Mouse (Mus musculus): ENCODE measurements around the gene Nfkb1.
A peak's percentile ranks its signal among the peaks of the same experiment; 100 is the strongest.

Gene Nfkb1

GRCm38 (mm10) chr3:135699523-135700264 is 8.3 kb upstream of the Nfkb1 start:
- peak; percentile 28 for DNase-seq

DNA sequence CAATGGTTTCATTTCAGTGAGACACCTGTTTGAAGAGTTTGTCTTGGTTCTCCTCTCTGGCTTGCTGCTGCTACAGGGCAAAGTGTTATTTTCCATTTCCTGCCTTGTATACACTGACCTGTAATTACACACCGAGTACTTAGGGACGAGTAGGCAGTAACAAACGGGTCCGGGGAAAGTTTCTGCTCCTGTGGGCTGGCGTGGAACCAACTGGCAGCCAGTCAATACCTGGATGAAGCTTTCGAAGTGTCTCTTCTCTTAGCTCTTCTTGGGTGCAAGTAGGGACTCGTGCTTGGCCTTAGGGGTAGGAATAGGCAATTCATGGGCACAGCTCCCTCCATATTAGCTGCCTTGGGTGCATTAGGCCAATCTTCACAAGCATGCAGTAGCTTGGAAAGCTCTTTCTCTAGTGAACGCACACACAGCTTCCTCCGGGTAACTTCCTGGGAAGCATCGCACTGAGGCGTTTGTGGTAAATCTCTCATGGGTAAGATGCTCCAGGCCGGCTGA is 7.2 kb upstream of the Nfkb1 start:
- DNase-seq = peak; percentile 59

- no peak for DNase-seq
Observed at GRCm38 (mm10) chr3:135696262-135696661, 4.9 kb upstream of the Nfkb1 start.

DNA sequence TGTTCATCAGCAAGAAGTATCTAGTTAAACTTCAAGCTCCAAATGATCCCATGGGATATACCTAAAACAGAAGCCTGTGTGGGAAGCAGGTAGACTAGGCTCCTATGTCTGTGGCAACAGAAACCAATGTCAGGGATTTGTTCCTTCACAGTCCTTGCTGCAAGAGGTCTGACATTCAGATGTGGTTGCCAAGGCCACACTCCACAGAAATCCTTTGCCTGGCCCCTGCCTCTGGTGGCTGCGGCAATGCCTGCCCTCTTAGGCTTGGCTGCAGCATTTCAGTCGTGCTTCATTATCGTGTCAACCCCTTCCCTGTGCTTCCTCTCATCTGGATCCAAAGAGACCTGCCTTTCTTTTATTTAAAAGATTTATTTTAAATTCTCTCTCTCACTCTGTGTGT is 1.7 kb upstream of the Nfkb1 start:
- no peak for DNase-seq

DNA sequence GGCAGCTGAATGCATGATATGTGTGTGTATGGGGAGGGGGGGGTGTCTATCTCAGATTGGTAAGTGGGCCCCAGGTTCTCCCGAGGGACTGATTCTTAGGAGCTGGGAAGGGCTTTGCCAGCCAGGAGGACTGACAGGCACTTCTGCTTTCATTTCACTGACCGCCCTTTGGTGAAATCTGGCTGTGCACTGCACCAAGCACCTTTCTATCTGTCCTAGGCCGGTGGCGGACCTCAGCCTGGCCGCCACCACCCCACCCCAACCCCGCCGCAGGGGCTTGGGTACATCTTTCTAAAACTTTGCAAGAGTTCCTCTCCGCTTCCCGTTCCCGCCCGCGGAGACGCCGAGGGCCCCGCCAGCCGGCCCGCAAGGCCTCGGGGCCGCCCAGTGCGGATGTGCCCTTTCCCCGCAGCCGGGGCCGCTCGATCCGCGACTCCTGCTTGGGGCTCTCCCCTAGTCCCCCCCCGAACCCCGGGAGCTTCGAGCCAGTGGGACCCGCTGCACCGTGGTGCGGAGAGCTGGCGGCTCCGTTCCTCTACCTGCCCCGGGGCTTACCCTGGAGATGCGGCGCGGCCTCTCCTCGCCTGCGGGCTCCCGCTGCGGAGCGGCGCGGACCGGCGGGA is 668 bp downstream of the Nfkb1 start:
- DNase-seq = peak; percentile 69

DNA sequence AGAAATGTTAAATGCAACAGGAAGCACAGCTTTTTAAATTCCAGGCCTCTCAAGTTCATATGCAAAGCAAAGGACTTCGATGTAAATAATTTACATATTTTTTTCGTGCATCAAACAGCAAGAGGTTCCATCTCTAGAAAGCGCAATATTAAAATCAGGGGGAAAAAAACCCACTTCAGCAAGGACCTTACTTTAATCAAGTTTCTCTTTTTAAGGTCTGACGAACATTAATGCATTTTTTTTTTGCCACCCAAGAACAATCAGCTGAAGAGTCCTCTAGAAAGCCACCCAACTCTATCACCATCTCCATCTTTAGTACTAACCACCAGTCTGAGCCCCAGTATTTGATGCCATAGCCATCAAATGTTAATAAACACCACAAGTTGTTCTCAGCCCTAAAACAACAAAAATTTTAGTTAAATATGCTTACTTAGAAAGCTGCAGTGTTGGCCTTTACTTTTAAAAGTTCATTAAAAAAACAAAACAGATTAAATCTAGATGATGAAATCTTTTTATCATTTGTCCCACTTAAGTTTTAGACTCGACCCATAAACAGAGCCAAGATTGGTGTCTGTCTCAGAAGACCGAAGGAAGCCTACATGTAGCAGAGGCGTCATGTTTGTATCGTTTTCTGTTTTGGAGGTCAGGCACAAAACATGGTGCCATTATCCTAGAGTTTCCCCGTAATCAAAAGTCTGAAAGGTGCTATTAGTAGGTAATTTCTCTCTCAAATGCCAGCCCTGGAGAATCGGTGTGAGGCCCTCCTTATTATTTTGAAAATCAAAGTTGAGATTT is 1.4 kb downstream of the Nfkb1 start:
- DNase-seq = no peak

DNA sequence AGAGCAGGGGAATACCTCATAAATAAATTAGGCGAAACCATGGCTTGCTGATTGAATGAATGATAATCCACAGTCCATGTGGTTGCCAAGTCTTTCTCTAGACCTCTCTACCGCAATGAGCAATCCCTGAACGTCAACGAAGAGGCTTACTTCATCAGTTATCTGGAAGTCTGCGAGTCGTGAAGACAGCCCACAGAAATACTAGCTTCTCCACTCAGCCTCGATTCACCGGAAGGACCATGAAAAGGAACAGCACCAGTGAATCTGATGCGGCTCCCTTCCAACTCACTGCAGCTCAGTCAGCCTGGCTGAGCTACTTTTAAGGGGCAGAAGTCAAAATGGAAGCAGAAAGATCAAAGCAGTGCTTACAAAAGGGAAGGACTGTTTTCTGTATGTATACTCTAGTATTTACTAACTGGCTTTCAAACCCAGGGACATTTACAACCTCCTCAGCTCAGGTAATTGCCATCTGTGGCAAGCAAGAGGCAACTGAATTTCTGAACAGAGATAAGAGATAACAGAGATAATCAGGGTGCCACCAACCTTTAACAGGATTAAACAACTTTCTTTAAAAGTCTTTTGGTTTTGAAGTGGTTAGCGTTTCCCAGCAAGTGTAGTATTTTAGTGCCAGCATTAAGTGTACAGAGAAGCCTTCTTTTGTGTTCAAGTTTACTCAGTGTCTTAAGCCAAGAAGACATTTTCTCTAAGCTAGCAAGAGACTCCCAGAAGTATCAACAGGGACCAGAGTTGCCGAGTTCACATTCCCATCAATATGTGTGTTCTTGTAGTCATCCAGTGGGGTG is 2.2 kb downstream of the Nfkb1 start:
- no peak for DNase-seq

- DNase-seq = no peak
Observed at GRCm38 (mm10) chr3:135687965-135688364, 3.4 kb downstream of the Nfkb1 start.

DNA sequence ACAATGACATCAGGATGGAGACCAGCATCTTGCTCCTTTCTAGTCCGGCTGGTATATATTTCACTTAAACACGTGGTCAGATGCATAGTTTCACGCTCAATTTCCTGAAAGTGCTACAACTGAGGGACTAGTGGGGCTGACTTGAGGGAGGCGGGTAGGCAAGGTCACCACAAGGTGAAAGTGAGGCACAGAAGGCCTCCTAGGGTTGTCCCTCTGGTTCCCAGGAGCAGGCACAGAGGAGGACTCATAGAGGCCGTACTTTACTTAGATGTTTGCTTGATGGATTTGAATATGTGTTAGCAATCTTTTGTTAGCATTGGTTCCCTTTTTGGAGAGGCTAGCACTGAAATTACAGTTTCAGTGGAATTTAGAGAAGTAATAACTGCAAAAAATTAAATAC is 4.9 kb downstream of the Nfkb1 start:
- DNase-seq = no peak

DNA sequence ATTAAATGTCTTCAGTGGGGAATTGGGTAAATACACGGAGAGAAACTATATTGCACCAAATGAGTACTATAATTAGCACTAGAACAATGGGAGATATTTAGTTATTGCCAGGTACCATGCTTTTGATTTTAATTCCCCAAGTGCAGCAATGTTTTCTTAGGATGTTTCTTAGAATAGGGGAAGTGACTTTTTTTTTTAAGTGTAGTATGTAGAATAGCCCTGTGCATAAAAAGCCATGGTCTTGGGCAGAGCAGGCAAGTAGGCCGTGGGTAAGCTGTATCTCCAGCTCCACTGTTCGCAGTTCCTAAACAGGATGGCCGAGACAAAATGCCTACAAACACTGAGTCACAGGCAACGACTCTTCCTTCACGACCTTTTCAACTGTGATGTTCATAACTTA is 8.1 kb downstream of the Nfkb1 start:
- no peak for DNase-seq

- DNase-seq = no peak
Observed at GRCm38 (mm10) chr3:135682240-135682639, 9.1 kb downstream of the Nfkb1 start.

- no peak for DNase-seq
Observed at GRCm38 (mm10) chr3:135681272-135681783, 10.0 kb downstream of the Nfkb1 start.

GRCm38 (mm10) chr3:135680213-135680843 is 11.0 kb downstream of the Nfkb1 start:
- no peak for DNase-seq

- no peak for DNase-seq
Observed at GRCm38 (mm10) chr3:135677064-135677463, 14.3 kb downstream of the Nfkb1 start.

DNA sequence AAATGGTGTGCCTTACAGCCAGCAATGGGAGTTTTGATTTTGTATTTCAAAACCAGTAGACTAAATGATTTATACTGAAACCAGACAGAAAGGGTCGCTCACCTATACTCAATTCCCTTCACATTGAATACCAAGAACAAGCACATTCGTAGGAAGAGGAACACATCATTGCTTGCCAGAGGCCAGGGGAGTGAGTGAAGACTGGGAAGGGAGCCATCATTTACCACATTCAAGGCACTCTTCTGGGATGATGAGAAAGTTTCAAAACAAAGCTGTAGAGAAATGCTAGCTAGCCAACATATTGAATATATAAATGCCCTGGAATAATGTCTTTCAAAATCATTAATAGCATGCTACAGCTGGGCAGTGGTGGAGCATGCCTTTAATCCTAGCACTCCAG is 15.0 kb downstream of the Nfkb1 start:
- DNase-seq = no peak

DNA sequence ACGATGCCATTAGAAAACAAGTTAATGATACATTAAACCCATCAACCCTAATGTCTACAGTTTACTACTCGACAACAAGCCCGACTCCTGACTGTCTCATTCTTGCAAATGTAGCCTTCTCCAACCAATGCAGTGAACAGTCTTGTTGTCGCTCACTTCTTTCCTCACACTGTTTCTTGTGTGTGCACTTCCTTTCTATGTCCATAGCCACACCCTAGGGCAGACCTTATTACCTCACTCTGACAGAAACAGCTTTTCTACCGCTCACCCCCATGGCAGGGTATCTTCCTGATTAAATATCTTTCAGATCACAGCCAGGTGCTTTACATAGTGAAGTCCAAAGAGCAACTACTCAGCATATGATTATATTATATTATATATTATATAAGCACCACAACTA is 15.9 kb downstream of the Nfkb1 start:
- no peak for DNase-seq

- DNase-seq = peak; percentile 35
Observed at GRCm38 (mm10) chr3:135674716-135675392, 16.5 kb downstream of the Nfkb1 start.

DNA sequence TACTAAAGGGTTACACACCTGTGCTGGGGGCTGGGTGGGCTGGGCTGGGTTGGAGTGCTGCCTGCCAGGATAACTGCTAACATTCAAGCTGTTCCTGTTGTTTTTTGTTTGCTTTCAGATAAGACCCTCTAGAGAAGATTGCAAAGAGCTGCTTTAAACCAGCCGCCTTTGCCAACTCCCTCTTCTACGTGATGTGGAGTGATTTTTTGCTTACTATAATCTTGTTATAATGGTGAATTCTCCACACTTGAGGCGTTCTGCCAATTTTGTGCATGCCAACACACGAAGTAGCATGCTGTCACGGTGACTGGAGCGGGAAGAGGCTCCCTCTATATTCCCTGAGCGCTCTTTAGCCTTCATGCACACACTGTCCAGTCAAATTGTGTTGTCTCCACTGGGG is 17.7 kb downstream of the Nfkb1 start:
- DNase-seq = no peak

GRCm38 (mm10) chr3:135673041-135673440 is 18.3 kb downstream of the Nfkb1 start:
- no peak for DNase-seq

DNA sequence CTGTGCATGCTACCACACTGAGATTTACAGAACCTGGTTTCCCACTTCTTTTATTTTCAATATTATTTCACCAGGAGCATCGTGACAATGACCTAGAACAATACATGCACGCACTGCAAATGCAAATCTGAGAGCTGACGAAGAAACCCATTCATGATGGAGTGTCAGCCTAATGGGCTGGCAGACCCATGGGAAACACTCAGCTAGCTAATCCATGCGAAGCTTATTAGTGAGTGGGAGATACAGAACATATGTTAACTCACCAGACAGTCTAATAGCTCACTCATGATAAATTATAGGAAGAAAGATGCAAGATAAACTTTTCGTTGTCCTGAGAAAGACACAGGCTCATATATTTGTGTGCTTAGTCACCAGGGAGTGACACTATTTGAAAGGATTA is 19.2 kb downstream of the Nfkb1 start:
- DNase-seq = no peak

- no peak for DNase-seq
Observed at GRCm38 (mm10) chr3:135670869-135671268, 20.5 kb downstream of the Nfkb1 start.

All from kidney, postnatal 10 days (tissue).